Mouse (Mus musculus): Measurements from ENCODE around the gene Aif1.

Gene Aif1

DNA sequence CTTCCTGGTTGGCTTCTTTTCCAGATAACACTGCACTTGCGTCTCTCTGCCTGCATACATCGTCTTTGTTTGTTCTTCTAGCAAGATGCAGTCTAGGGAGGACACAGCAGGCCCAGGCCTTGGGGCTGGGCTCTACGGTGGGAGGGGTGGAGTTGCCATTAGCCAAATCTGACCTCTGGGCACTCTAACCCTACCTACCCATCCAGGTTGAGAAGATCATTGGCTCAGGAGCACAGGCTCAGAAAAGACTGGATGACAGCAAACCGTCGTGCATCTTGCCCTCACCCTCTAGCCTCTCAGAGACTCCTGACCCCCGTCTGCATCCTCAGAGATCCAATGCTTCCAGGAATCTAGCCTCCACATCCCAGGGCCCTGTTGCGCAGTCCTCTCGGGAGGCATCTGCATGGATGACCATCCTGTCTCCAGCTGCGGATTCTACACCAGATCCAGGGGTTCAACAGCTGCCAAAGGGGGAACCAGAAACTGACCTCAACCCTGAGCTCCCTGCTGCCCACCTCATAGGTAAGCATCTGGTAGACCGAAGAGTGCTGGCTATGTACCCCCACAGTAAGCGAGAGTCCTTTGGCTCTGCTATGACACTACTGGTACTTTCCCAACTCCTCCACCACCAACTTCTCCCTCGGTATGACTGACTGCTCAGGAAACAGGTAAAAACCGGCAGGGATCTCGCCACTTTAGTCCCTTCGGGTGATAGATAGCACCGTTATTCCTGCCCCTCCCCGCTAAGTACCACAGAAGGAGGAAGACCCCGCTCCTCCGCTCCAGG lies 19.2 kb upstream of the Aif1 start:
- no peak for DNase-seq

DNA sequence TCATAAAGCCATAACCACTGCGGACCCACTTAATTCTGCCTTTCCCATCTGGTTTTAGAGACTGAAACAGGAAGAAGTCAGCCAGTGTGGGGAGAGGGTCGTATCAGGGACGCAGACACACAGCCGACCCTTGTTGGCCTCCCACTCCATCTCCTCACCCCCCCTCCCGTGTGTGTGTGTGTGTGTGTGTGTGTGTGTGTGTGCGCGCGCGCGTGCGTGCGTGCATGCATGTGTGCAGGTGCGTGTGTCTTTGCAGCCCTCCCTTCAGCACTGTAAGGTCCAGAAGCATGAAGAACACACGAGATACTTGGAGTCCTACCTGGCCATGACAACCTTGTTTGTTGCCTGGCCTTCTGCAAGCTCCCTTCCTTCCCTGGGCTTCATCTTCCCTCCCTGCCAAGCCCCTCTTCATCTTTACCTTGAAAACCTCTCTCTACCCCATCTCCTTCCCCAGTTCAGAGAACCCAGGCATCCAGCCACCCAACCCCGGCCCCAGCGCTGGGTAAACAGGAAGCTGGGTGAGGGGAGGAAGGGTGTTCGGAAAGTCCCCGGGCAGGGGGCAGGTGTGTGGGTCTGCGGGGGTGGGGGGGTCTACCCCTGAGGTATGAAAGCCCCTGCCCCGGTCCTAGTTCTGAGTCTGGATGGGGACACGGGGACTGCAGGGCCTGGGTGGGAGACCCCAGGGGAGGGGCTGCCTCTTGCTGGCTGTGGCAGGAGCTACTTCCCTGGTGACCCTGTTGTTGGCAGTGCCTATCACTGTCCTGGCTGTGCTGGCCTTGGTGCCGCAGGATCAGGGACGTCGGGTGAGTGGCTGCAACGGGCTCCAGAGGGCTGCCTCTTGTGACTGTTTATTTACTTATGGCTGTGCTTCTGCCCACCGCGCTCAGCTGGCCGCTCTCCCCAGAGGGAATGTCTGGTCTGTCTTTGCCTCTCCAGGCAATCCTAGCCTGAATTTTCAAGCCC lies 18.3 kb upstream of the Aif1 start, which contains the start of gene Ltb:
Gene Ltb, plus strand, starts transcription at position 559 of the 963 bp plus-strand sequence.
- no peak for DNase-seq

DNA sequence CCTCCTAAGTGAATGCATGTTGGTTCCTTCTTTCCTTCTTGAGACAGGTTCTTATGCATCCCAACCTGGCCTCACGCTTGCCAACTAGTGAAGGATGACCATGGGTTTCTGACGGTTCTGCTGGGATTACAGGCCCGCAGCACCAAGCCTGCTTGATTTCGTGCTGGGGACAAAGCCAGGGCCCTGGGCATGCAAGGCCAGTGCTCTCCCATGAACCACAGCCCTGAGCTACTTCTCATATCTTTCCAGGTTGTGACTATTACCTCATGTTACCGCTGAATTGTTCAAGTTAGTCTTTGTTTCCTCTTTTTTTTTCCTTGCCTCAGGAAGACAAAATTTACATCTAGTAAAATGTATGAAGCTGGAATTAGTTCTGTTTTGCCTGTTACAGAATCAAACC lies 17.1 kb upstream of the Aif1 start:
- no peak for DNase-seq

DNA sequence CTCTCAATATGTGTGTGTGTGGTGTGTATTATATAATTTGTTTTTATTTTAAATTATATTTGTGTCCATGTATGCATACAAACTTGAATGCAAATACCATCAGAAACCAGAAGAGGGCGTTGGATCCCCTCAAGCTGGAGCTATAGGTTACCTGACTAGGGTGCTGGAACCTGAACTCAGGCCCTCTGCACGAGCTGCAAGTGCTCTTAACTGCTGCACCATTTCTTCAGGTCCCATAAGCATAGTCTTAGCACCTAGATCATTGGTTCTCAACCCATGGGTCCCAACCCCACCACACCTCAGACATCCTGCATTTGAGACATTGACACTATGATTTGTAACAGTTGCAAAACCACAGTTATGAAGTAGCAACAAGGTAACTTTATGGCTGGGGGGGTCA lies 15.9 kb upstream of the Aif1 start:
- DNase-seq, result no peak

DNA sequence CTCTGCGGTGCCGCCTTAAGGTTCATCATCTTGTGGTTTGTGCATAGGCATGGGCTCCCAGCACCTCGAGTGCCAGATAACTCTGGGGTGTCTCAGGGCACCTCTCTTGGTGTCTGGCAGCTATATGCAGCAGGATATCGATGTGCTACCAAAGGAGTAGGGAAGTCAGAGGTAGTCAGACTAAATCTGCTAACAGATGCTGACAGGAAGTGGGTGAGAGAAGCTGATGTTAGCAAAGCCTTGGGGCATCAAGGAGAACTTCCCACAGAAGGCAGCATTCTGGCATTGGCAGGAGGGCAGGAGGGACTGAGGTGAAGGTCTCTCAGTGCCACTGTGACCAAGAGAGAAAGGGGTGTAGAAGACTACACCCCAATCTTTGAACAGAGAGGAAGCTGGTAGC lies 14.2 kb upstream of the Aif1 start:
- DNase-seq, result no peak

DNA sequence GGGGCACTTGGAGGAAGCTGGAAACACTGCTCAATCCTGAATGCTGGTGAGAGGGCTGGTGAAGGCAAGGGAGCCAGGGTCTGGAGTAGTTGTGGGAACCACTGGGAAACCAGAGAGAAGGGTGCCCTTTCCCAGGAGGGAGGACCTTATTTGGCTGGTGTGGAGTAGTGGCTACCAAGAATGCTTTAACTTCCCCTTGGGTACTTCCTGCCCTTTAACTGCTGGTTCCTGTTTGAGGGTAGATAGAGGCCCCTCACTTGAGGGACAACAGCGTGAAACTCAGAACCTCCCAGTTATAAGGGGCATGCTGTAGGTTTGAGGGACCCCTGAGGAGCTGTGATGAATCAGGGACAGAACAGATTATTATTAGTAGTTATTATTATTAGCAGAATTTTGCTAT lies 13.3 kb upstream of the Aif1 start:
- no peak for DNase-seq

DNA sequence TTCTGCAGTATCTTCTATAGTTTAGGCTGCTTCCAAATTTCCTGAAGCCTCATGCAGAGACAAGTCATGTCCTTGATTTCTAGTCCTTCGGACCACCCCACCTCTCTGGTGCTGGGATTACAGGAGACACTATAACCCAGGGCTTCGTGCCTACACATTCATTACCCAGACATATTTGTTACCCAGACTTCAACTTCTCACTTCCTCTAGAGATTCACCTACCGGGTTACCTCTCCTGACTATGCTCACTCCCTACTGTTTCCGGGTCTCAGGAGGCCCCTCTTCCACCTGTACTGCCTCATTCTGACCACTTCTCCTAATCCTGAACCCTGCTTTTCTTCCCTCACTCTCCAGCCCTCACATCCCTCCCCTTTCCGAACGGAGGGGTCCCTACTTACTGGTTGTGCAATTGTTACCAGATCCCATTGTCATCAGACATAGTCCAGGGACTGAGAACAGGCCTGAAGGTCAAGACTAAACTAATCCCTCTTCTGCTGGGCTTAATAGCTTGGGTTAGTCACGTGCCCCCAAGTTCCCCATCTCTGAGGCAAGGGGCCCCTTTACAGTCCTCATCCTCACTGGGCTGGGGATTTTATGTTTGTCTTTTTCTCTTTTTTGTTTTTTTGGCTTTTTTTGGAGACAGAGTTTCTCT lies 12.2 kb upstream of the Aif1 start, which contains the start of gene Lst1:
Gene Lst1, minus strand, starts transcription at position 481 of the 652 bp plus-strand sequence.
- no peak for DNase-seq

DNA sequence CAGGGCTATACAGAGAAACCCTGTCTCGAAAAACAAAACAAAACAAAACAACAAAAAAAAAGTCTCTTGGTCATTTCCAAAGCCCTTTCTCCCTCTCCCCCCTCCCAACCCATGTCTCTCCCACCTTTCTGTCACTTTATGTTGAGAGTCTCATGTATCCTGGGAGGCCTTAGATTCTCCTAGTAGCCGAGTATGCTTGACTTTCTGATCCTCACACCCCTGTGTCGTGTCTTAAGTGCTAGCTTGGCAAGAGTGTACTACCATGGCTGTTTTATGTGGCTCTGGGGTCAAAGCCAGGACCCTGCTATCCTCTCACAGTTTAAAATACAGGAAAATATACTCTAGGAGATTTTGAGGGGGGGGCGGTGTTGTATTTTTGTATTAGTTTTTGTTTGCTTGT lies 11.5 kb upstream of the Aif1 start:
- no peak for DNase-seq

DNA sequence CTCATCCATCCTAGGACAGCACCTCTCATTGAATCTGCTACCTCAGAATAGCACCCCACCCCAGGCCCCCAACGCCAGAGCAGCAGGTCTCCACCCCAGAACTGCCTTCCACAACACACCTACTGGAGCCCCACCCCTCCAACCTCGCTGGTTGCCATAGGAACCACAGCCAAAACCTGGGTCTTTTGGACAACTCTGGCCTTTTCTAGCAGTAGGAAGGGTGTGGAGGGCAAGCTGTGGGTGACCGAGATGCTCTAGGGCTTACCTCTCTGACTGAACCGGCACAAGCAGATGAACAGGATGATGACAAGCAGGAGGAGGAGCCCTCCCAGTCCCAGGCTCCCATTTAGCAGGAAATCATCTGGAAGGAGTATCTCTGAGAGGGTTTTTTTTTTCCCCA lies 10.8 kb upstream of the Aif1 start:
- DNase-seq, result no peak

DNA sequence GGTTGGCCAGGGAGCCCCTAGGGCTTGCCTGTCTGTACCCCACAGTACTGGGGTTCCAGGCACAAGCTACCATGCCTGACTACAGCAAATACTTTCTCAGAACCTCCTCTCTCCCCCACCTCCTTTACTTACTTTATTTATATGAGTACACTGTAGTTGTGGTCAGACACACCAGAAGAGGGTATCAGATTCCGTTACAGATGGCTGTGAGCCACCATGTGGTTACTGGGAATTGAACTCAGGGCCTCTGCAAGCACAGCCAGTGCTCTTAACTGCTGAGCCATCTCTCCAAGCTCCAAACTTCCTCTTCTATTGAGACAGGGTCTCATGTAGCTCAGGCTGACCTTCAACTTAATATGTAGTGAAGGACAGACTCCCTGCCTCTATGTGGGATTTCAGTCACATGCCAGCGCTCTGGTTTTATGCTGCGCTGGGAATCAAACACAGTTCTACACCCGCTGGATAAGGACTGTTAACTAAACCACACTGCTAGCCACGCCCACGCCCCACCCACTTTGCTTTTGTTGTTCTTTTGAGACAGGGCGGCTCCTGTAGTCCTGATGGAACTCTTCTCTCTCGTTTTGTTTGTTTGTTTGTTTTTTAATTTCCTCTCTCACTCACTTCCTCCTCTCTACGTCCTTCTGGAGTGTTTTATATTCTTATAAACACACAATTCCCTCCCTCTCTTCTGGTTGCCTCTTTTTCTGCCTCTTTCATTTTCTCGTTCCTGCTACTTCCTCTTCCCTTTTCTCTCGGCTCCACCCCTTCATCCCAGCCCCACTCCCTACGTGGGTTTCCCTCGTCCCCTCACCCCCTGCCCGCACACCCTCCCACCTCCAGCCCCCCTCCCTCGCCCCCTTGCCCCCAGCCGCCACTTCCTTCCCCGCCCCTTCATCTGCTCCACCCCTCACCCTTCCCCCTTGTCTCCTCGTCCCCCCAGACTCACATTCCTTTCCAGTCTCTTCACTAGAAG lies 10.1 kb upstream of the Aif1 start:
- no peak for DNase-seq

DNA sequence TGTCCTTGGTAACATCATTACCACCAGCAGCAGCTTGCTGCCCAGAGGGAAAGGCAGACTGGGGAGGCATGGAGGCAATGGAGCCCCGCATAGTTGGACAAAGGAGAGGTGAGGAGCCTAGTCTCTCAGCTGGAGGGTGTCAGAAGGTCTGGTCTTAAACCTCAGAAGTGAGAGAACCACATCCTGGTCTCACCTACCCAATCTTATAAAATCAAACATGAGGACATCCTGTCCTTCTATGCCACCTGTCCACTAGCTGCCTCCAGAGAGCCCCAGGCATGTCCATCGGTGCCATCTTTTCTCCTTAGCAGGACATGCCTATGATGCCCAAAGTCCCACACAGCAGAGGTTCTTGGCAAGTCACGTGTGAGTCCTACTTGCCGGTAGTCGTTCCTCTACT lies 4.2 kb upstream of the Aif1 start:
- DNase-seq, result no peak

DNA sequence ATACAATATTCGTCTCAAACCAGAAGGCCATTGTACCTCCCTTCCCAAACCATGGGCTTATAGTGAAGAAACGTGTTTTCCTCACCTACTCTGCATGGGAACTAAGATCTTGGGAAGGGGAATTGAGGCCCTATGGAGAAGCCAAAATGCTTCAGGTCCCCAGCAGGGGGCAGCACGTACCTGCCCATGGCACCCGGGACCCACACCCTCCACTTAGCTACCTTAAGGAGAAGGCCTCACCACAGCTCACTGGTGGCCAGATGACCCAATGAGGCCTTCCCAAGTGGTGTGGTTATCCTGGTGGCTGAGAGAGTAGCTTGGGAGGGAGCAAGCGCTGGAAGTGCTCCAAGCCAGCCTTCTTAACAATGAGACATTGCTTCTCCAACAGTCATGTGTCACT lies 2.7 kb upstream of the Aif1 start:
- peak; percentile 45 to 68 for DNase-seq

DNA sequence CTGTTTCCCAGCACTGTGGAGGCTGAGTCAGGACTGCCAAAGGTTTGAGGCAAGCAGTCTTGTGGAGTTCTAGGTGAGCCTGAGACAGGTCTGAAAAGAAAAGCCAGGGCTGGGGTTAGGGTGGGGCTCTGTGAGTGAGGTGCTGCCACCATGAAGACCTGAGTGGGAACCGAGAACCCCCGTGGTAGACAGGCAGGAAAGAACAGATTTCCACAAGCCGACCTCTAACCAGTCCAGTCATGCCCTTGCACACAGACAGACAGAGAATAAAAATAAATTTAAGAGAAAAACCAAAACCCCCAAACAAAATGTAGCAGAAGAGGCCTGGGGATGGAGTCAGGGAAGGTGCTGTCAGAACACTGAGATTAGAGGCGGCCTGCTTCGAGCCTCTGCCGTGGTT lies 486 bp downstream of the Aif1 start:
- DNase-seq, result no peak

DNA sequence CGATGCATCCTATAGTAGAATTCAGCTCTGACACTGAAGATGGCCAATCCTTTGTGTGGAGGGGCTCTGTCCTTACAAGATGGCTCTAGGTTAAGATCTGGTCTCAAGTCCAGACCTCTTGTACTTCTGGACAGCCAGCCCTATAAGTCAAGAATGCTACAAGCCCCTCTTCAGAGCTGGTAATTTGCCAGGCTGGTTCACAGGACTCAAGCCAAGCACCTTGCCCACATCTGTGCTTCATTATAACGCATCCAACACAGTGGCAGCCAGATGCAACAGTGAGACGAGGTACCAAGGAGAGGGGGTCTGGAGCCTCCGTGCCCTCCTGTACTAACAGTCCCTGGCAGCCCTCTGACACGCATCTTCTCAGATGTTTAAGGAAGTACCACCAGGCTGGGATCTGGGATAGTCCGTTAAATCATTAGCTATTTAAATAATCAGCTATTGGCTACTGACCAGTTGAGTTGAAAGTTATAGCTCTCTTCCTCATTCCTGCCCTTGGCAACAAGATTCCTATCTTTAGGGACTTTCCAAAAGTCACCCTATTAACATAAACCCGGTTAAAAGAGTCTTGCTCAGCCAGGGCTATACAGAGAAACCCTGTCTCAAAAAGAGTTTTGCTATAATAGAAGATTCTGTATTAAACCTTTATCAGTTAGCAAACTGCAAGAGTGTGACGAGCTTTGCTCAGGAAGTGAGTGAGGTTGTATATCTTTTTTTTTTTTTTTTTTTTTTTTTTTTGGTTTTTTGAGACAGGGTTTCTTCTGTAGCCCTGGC lies 1.5 kb downstream of the Aif1 start:
- no peak for DNase-seq

DNA sequence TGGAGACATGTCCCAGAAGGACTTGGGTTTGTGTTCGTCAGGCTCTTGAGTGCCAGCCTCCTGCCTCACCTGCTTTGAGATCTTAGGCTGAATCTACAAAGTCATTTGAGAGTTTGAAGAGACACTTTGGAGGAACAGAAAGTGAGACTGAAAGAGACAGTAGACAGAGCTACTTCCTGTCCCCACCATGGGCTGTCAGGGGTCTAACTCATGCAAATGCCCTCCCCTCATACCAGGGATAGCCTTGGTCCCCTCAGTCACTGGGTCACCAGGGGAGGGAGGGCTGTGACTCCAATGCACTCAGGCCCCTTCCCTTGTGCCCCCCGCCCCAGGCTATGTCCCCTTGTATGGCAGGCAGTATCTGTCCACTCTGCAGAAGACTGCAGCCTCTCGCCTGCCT lies 2.5 kb downstream of the Aif1 start:
- DNase-seq, result no peak

DNA sequence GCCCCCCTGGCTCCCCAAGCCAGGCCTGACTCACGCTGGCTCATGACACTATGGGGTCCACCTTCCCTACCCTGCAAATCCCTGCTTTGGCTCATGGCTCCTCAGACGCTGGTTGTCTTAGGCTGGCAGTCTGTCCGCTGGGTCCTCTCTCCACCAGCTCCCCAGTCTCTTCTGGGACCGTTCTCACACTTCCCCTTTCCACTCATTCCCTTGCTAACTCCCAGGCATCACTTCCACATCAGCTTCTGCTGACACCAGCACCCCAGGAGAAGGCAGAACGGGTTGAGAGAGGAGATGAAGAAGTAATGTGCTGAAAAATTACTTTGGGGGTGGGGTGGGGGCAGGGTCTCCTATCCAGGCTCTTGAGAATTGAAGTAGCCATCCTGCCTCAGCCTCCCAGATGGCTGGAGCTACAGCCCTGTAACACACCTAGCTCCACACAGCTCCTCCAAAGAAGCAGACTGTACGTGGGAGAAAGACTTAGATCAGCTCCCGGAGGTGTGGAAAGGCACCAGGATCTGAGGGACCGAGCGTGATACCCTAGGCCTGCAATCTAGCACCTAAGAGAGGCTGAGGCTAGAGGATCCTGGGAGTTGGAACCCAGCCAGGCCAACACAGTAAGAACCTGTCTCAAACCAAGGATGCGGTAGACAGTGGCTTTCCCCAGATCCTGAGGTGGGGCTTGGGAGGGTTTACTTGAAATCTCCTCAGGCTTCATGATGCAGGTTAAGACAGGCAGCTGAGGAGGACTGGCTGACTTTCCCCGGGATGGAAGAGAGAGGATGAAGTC lies 3.2 kb downstream of the Aif1 start:
- DNase-seq, result no peak

DNA sequence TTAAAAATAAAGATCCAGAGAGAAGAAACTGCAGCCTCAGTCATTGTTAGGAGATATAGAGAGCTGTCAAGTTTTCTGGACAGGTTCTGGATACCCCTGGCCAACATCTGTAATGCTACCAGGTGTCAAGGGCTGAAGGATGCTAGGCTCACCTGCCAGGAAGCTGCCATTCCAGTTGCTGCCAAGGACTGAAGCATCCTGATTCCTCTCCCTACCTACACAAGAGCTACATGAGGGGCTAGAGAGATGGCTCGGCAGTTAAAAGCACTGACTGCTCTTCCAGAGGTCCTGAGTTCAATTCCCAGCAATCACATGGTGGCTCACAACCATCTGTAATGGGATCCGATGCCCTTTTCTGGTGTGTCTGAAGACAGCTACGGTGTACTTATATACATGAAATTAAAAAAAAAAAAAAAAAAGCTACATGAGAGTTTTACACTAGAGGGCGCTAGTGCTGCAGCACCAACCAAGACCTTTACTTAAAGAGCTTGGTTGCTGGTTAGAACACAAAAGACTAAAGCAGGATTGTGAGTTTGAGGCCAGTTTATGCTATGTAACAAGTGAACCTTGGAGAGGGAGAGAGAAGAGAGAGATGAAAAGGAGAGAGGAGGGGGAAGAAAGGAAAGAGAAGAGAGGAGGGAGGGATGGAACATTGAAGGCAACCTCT lies 7.2 kb downstream of the Aif1 start:
- DNase-seq, result peak; percentile 47 to 48

DNA sequence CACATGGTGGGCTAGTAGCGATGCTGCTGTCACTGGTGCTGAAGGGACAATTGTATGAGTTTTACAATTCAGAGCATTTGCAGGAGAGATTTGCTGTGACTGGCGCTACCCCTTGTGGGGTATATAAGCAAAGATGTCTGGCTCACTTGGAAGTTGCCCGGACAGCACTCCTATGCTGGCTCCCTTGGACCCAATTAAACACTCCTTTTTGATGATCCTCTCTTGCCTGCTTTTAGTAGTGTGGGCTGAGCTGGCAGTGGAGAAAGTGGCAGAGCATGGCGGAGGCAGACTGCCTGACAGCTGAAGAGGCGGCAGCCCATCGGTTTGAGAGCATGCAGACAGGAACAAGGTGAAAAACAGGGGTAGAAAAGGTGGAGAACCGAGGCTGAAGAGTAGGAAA lies 8.1 kb downstream of the Aif1 start:
- no peak for DNase-seq

DNA sequence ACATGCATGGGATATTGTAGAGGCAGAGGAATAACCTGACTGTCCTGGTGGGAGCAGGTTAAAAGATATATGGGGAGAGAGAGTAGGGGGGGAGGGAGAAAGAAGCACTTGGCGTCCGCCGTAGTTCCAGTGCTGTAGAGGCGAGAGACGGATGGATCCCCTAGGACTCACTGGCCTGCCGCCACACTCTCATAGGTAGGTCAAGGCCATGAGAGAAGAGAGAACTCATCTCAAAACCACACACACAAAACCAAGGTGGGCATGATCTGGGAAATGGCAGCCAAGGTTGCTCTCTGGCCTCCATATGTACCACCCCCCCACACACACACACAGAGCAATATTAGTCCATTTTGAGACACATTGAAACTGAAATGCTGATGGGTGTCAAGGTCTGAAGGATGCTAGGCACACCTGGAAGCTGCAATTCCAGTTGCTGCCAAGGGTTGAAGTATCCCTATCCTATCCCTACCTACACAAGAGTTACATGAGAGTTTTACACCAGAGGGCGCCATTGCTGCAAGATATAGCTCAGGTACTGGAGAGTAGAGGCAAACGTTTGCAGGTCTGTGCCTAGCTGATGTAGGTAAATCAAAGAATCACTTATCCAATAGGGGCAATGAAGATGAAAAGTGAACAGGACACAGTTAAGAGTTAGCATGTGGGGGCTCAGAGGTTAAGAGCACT lies 9.4 kb downstream of the Aif1 start:
- peak; percentile 83 to 87 for DNase-seq
